7 mouse cellular contexts compared by ENCODE assay signal in the genomic region with DNA sequence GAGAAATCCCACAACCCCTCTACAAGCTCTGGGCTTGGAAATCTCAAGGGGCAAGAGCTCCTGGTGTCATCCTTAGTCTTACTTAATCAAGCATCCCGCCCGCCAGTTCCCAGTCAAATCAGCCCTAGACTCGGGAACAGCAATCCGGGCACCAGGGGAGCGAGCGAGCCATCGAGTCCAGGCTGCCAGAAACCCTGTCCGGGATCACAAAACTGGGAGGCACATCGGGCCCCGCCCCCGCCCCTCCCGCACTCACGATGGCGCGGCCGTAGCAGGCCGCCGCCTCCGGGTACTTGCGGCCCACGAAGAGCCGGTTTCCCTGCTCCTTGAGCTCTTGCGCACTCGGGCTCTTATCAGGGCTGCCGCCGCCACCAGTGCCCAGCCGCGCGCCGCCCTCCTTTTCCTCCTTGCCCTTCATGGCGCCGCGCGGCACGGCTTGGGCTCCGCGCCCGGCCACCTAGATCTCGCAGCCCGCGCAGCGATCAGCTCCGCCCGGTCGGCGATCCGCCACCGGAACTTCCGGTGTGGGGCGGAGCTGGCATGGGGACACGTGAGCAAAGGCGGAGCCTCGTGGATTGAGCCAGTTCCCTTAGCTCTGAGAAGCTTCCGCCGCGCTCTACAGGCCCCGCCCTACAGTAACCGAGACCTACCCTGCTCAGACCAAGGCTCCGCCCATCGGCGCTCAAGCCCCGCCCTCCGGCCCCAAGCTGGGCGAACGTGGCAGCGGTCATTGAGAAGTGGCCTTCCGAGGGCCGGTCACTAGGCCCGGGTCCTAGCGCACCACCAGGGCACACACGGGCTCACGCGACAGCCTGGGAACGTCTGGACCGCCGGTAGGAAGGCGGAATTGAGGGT. TPM values are rescaled to one million over a fixed set of nuclear protein-coding genes. Genes with fewer than 3 reads are reported as not detected.
A peak's percentile ranks its signal among the peaks of the same experiment; 100 is the strongest.
DNase-seq lines count a peak whose midpoint lies in the region; ATAC-seq lines count a peak whose summit lies in the region.

No protein-coding gene starts in this region.

- under 1% methylated on average over 77 of the region's 77 CpGs for WGBS in limb, embryonic 10.5 days
- WGBS in midbrain, embryonic 13.5 days = under 1% methylated on average over 73 of the region's 77 CpGs

- H3K9ac ChIP-seq in midbrain, embryonic 13.5 days (replicated peaks) = peak overlapping the region; percentile 91

- H3K4me2 ChIP-seq in midbrain, embryonic 13.5 days (replicated peaks) = peak overlapping the region; percentile 98

- peak; percentile 99 for DNase-seq in adrenal gland, adult 8-10 months
- DNase-seq in embryo, embryonic 9.5 days (ENCODE audit: extremely low spot score) = peak; percentile 100
- DNase-seq in kidney, adult 11 months = peak; percentile 100
- DNase-seq in limb, embryonic 10.5 days (ENCODE audit: low spot score) = peak; percentile 97
- peak; percentile 96 for DNase-seq in spleen, adult 12 weeks (ENCODE audit: low spot score)

- H3K36me3 ChIP-seq in limb, embryonic 10.5 days = peaks cover 61% of the 10 kb centered on the region
- H3K36me3 ChIP-seq in midbrain, embryonic 13.5 days = peaks cover 38% of the 10 kb centered on the region

- peak overlapping the region; percentile 95 for H3K27ac ChIP-seq in limb, embryonic 10.5 days
- H3K27ac ChIP-seq in midbrain, embryonic 13.5 days = peak overlapping the region; percentile 95

- ATAC-seq in granulocyte monocyte progenitor cell, adult 5-6 weeks (replicated peaks; ENCODE audit: poor library complexity, severe bottlenecking) = peak; percentile 73
- ATAC-seq in midbrain, embryonic 13.5 days = peak; percentile 89

- H3K4me3 ChIP-seq in limb, embryonic 10.5 days = peak overlapping the region; percentile 77
- peak overlapping the region; percentile 88 for H3K4me3 ChIP-seq in midbrain, embryonic 13.5 days (replicated peaks)

- H3K9me3 ChIP-seq in limb, embryonic 10.5 days (replicated peaks) = no peaks in the 10 kb centered on the region
- H3K9me3 ChIP-seq in midbrain, embryonic 13.5 days = no peaks in the 10 kb centered on the region

- peaks cover 91% of the 10 kb centered on the region for H3K4me1 ChIP-seq in limb, embryonic 10.5 days
- peaks cover 83% of the 10 kb centered on the region for H3K4me1 ChIP-seq in midbrain, embryonic 13.5 days (replicated peaks)

- H3K27me3 ChIP-seq in limb, embryonic 10.5 days (ENCODE audit: low read depth, poor library complexity, severe bottlenecking) = no peaks in the 10 kb centered on the region
- H3K27me3 ChIP-seq in midbrain, embryonic 13.5 days = no peaks in the 10 kb centered on the region

RNA-seq across cellular contexts. Expression of gene Stub1, which starts 0.5 kb away (rescaled TPM):
- total RNA-seq in adrenal gland, adult 8-10 months (2022) = 100 to 1,000 TPM; 184 to 246 (median 214) TPM
- total RNA-seq in granulocyte monocyte progenitor cell, adult 5-6 weeks (2014; fragmentation: Nextera tagmentation) = 112 and 131 TPM in 2 replicates
- total RNA-seq in granulocyte monocyte progenitor cell, adult 5-6 weeks (2017) = 99.3 and 101 TPM in 2 replicates
- 408 and 426 TPM in 2 replicates for polyA plus RNA-seq in limb, embryonic 10.5 days (2016; fragmentation: Nextera tagmentation; extraction: Ambion mirVana)
- polyA plus RNA-seq in midbrain, embryonic 13.5 days (2015; fragmentation: Nextera tagmentation; extraction: Ambion mirVana) = 314 and 316 TPM in 2 replicates

RNA-seq across cellular contexts. Expression of gene Jmjd8, which starts 4.0 kb away (rescaled TPM):
- 100 to 1,000 TPM; 104 to 137 (median 119) TPM for total RNA-seq in adrenal gland, adult 8-10 months (2022)
- total RNA-seq in granulocyte monocyte progenitor cell, adult 5-6 weeks (2014; fragmentation: Nextera tagmentation) = 19.5 and 23.1 TPM in 2 replicates
- total RNA-seq in granulocyte monocyte progenitor cell, adult 5-6 weeks (2017) = 15.2 and 23.4 TPM in 2 replicates
- polyA plus RNA-seq in limb, embryonic 10.5 days (2016; fragmentation: Nextera tagmentation; extraction: Ambion mirVana) = 52.4 and 54.9 TPM in 2 replicates
- 72.8 and 74.6 TPM in 2 replicates for polyA plus RNA-seq in midbrain, embryonic 13.5 days (2015; fragmentation: Nextera tagmentation; extraction: Ambion mirVana)

RNA-seq across cellular contexts. Expression of gene Rhbdl1, which starts 4.4 kb away (rescaled TPM):
- total RNA-seq in adrenal gland, adult 8-10 months (2022) = 10 to 100 TPM; 14.7 to 79.0 (median 33.0) TPM
- total RNA-seq in granulocyte monocyte progenitor cell, adult 5-6 weeks (2014; fragmentation: Nextera tagmentation) = 1.1 and 3.0 TPM in 2 replicates
- total RNA-seq in granulocyte monocyte progenitor cell, adult 5-6 weeks (2017) = not detected in 2 replicates
- polyA plus RNA-seq in limb, embryonic 10.5 days (2016; fragmentation: Nextera tagmentation; extraction: Ambion mirVana) = 1.0 and 1.2 TPM in 2 replicates
- polyA plus RNA-seq in midbrain, embryonic 13.5 days (2015; fragmentation: Nextera tagmentation; extraction: Ambion mirVana) = 17.3 and 18.1 TPM in 2 replicates

RNA-seq across cellular contexts. Expression of gene Gm20683, which starts 8.9 kb away (rescaled TPM):
- 10 to 100 TPM in 3 of 4 experiments, 1 to 10 TPM in 1; 7.3 to 36.4 (median 20.8) TPM for total RNA-seq in adrenal gland, adult 8-10 months (2022)
- 1.2 TPM in 1 of 2 replicates, not detected in the other for total RNA-seq in granulocyte monocyte progenitor cell, adult 5-6 weeks (2014; fragmentation: Nextera tagmentation)
- 0.41 and 1.2 TPM in 2 replicates for total RNA-seq in granulocyte monocyte progenitor cell, adult 5-6 weeks (2017)
- polyA plus RNA-seq in limb, embryonic 10.5 days (2016; fragmentation: Nextera tagmentation; extraction: Ambion mirVana) = 1.5 and 1.9 TPM in 2 replicates
- polyA plus RNA-seq in midbrain, embryonic 13.5 days (2015; fragmentation: Nextera tagmentation; extraction: Ambion mirVana) = 7.5 and 8.0 TPM in 2 replicates

RNA-seq across cellular contexts. Expression of gene Wdr24, which starts 9.2 kb away (rescaled TPM):
- 10 to 100 TPM; 21.9 to 28.0 (median 24.5) TPM for total RNA-seq in adrenal gland, adult 8-10 months (2022)
- 12.5 and 16.9 TPM in 2 replicates for total RNA-seq in granulocyte monocyte progenitor cell, adult 5-6 weeks (2014; fragmentation: Nextera tagmentation)
- total RNA-seq in granulocyte monocyte progenitor cell, adult 5-6 weeks (2017) = 14.8 and 19.3 TPM in 2 replicates
- 31.6 and 32.0 TPM in 2 replicates for polyA plus RNA-seq in limb, embryonic 10.5 days (2016; fragmentation: Nextera tagmentation; extraction: Ambion mirVana)
- 31.1 and 31.2 TPM in 2 replicates for polyA plus RNA-seq in midbrain, embryonic 13.5 days (2015; fragmentation: Nextera tagmentation; extraction: Ambion mirVana)

Comparison
In these comparisons a context has a peak if more than half of its experiments do, and no peak if none do; other contexts are left out.
1. Peak in every context shown above with its lines: DNase-seq, ATAC-seq, H3K4me3 ChIP-seq and H3K27ac ChIP-seq.
2. RNA of gene Jmjd8, which starts 4.0 kb away (total RNA-seq): 104 to 137 TPM in adrenal gland, adult 8-10 months; 15.2 to 23.4 TPM in granulocyte monocyte progenitor cell, adult 5-6 weeks; every median in the first group is over 4 times any median in the second.